Mouse (Mus musculus) embryonic facial prominence, embryonic 11.5 days (tissue): Measurements from ENCODE around the gene Vmn1r53. TPM values are rescaled to one million over a fixed set of nuclear protein-coding genes. Genes with fewer than 3 reads are reported as not detected.
"Not testable (repeated sequence)": the region's sequence is repeated elsewhere in the genome, so short reads cannot be mapped to it uniquely, and the experiment has no call there.

ENCODE experiments used
- ATAC-seq: fragments of 200-750 bp; cut with Nextera tagmentation; replicated peaks from 2 replicates; pipeline ENCODE4 v1.8.0; 2017; ENCODE audit warnings: low read depth; ENCODE audit not compliant: insufficient number of reproducible peaks, low FRiP score, low TSS enrichment
- DNase-seq: peaks from one replicate; pipeline ENCODE4 v3.0.0-alpha.2; 2015; ENCODE audit warnings: low spot score
- H3K27ac ChIP-seq: fragments of 300-500 bp; sonication (generic); replicated peaks from 2 replicates; pipeline ENCODE4 v1.5.1; 2014; ENCODE audit warnings: mild to moderate bottlenecking, low read depth, low read length, control low read depth
- H3K27me3 ChIP-seq: fragments of 300-500 bp; sonication (generic); 2 replicates; pipeline ENCODE4 v1.6.1; 2014; ENCODE audit warnings: mild to moderate bottlenecking, low read length, moderate library complexity, mixed read lengths; ENCODE audit not compliant: control insufficient read depth, insufficient read depth
- H3K36me3 ChIP-seq: fragments of 300-500 bp; sonication (generic); replicated peaks from 2 replicates; pipeline ENCODE4 v1.6.1; 2014; ENCODE audit warnings: low read depth, mild to moderate bottlenecking, low read length, moderate library complexity, mixed read lengths; ENCODE audit not compliant: control insufficient read depth, insufficient read depth
- H3K4me1 ChIP-seq: fragments of 300-500 bp; sonication (generic); 2 replicates; pipeline ENCODE4 v1.6.1; 2014; ENCODE audit warnings: low read length, mixed read lengths; ENCODE audit not compliant: control insufficient read depth, insufficient read depth
- H3K4me2 ChIP-seq: fragments of 300-500 bp; sonication (generic); 2 replicates; pipeline ENCODE4 v1.6.1; 2014; ENCODE audit warnings: low read depth, mild to moderate bottlenecking, control low read depth, low read length, moderate library complexity
- H3K4me3 ChIP-seq: fragments of 300-500 bp; sonication (generic); 2 replicates; pipeline ENCODE4 v1.5.1; 2014; ENCODE audit warnings: low read depth, low read length, control low read depth
- H3K9ac ChIP-seq: fragments of 300-500 bp; sonication (generic); replicated peaks from 2 replicates; pipeline ENCODE4 v1.6.1; 2014; ENCODE audit warnings: mild to moderate bottlenecking, control low read depth, low read length
- H3K9me3 ChIP-seq: fragments of 300-500 bp; sonication (generic); replicated peaks from 2 replicates; pipeline ENCODE4 v1.6.1; 2016; ENCODE audit warnings: mild to moderate bottlenecking, low read length, inconsistent platforms, mixed read lengths; ENCODE audit not compliant: control insufficient read depth
- WGBS: fragments of 180-500 bp; shearing (Covaris S2); extraction: QIAGEN DNeasy Blood & Tissue Kit; methylation state at CpG from one replicate; pipeline ENCODE4 v1.1.7; 2014; 5-methylcytosine and 5-hydroxymethylcytosine counted together
- polyA plus RNA-seq: library from polyadenylated mRNA; unstranded; fragments of >200 nt; fragmentation: Nextera tagmentation; extraction: Ambion mirVana; gene quantifications from 2 replicates; pipeline ENCODE4 v1.2.1, GENCODE M21; 2014

Gene Vmn1r53
- polyA plus RNA-seq = not detected in 2 replicates

DNA sequence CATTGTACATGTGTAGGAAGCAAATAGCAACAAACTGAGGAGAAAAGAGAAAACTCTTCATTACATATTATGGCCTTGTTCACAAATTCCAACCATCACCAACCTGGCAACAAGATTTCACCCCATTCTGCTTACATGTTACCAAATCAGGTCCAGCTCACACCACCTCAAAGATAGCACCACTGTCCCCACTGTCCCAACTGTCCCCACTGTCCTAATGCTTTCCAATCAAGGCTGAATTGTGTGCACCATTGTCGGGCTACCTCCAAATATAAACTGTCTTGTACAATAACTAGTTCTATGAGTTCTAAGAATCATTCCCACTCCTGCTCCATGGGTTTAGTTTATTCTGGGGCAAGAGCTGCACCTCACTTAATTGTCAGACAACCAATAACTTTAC lies at the start of gene Vmn1r53:
Gene Vmn1r53 (minus strand): TSS at position 101 of the 400 bp plus-strand sequence.
- no peaks in the 10 kb centered on the region for H3K4me1 ChIP-seq
- H3K4me2 ChIP-seq = no peak within 1 kb of the TSS
- ATAC-seq (no peak), DNase-seq (no peak)
- no peak within 1 kb of the TSS for H3K4me3 ChIP-seq
- no peaks in the 10 kb centered on the region for H3K36me3 ChIP-seq
- no peak within 1 kb of the TSS for H3K27ac ChIP-seq
- no peak within 1 kb of the TSS for H3K9ac ChIP-seq
- H3K9me3 ChIP-seq = no peaks in the 10 kb centered on the region
- WGBS = 86% methylated on average over 1 of the region's 1 CpGs
- H3K27me3 ChIP-seq = no peaks in the 10 kb centered on the region

DNA sequence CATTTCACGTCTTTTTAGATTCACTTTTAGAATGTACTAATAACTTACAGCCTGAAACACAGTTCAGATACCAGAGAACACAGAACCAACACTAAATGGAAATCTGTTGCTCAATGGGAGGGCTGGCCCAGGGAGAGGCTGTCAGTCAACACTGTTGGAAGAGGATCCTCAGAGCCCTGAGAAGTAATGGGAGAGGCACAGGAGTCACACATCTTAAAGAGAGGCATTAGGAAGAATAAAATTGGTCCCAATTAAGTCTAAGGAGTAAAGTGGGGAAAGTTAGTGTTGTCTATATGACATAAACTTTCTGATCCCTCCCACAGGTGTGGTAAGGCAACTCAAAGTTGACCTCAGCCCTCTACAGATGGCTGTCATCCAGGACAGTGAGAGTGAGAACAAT lies 21.8 kb upstream of the Vmn1r53 start, which contains the start of gene Vmn1r54:
Gene Vmn1r54 (plus strand): TSS at position 301 of the 400 bp plus-strand sequence.
- Histone ChIP-seq H3K27ac (no peak within 1 kb of the TSS), H3K36me3 (no peaks in the 10 kb centered on the region), H3K4me3 (no peak within 1 kb of the TSS), H3K9ac (no peak within 1 kb of the TSS), H3K4me1 (no peaks in the 10 kb centered on the region), H3K27me3 (no peaks in the 10 kb centered on the region), H3K9me3 (no peaks in the 10 kb centered on the region), H3K4me2 (no peak within 1 kb of the TSS)
- WGBS = 79% methylated on average over 1 of the region's 1 CpGs
- no peak for ATAC-seq
- no peak for DNase-seq

DNA sequence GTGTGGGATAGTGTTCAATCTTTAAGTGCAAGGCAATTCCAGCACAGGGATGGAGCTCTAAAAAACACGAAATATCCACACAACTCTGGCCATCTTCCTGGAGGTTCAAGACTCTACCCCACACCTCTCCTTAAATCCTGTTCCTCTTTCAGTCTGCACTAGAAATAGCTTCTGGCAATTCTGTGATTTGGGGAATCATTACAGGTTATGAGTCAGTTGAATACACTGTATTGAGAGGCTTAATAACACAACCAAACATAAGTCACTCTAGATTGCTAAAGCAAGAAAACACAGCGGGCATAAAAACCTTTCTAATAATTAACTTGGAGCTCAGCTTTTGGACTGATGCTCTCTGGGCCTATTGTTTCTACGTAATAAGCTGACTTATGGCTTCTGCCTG lies 19.8 kb upstream of the Vmn1r53 start:
- no peaks in the 10 kb centered on the region for H3K4me1 ChIP-seq
- H3K27me3 ChIP-seq = no peaks in the 10 kb centered on the region
- no peaks in the 10 kb centered on the region for H3K9me3 ChIP-seq
- no peak overlapping the region for H3K4me3 ChIP-seq
- no peak overlapping the region for H3K27ac ChIP-seq
- H3K36me3 ChIP-seq = no peaks in the 10 kb centered on the region
- no peak for DNase-seq
- ATAC-seq = no peak
- no peak overlapping the region for H3K4me2 ChIP-seq
- H3K9ac ChIP-seq = no peak overlapping the region
- WGBS = 83% methylated on average over 3 of the region's 3 CpGs

DNA sequence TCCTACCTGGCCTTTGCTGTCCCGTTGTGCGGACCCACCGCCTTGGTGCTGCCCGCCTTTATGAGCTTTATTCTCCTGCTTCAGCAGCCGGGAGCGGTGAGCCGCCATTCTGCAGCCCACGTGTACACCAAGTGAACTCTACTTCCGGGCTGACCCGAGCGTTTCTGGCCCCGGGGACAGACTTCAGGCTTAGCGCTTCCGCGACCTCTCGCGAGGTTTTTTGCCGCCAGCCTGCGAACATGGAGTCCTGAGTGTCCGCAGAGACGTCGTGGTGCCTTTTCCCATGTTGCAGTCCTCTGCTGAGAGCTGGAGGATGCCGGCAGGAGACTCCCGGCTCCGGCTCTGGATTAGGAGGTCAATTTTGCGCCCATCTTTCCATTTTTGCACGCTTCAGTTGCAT lies 8.4 kb upstream of the Vmn1r53 start:
- WGBS = 62% methylated on average over 27 of the region's 27 CpGs
- no peaks in the 10 kb centered on the region for H3K4me1 ChIP-seq
- no peaks in the 10 kb centered on the region for H3K27me3 ChIP-seq
- H3K4me3 ChIP-seq = no peak overlapping the region
- no peak overlapping the region for H3K9ac ChIP-seq
- no peaks in the 10 kb centered on the region for H3K36me3 ChIP-seq
- DNase-seq (no peak), ATAC-seq (no peak)
- no peak overlapping the region for H3K4me2 ChIP-seq
- no peaks in the 10 kb centered on the region; the same call in 1 of the 2 replicates for H3K9me3 ChIP-seq
- no peak overlapping the region for H3K27ac ChIP-seq

DNA sequence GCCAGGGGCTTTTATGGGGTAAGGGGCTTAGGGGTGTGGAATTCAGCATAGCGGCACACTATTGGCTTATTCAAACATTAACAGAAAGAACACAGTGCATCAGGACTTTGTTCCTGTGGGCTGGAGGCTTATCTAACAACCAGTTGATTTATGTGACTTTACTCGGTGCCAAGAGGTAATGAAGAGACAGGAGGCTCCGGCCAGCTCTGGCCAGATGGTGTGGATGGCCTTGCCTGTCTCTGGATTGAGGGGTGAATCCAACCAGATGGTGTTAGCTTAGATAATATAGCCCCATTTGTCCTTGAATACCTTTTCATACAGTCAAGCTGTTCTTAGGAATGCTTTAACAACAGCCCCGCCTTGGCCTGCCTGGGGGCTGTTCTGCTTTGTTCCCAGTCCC lies 7.9 kb upstream of the Vmn1r53 start:
- not testable (repeated sequence) for H3K9me3 ChIP-seq, H3K36me3 ChIP-seq, H3K4me2 ChIP-seq, H3K4me1 ChIP-seq, ATAC-seq, H3K27me3 ChIP-seq, H3K27ac ChIP-seq, H3K4me3 ChIP-seq, H3K9ac ChIP-seq, DNase-seq
- WGBS = 88% methylated on average over 4 of the region's 4 CpGs

DNA sequence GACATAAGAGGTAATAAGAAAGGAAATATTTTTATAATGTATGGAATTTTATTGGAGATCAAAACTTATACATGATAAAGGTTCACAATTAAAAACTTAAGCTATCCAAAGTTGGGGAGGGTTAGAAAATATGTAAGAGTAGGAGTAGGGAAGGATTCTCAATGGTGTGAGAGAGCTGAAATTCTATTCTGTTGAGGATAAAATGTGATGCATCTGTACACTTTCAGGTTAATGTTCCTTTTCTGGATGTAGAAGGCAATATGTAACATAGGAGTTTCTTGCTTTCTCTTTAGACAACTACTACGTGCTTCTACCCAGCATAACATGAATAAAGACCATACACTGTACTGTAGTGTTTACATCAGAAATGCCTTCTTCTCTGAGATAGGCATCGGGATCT lies 21.7 kb downstream of the Vmn1r53 start, which contains the start of gene V1ra8:
Gene V1ra8 (plus strand): TSS at position 301 of the 400 bp plus-strand sequence.
- H3K4me3 ChIP-seq, H3K9ac ChIP-seq, H3K4me1 ChIP-seq, H3K36me3 ChIP-seq, H3K9me3 ChIP-seq, ATAC-seq, DNase-seq, H3K4me2 ChIP-seq, H3K27ac ChIP-seq, H3K27me3 ChIP-seq: not testable (repeated sequence)
- 77% methylated on average over 1 of the region's 2 CpGs for WGBS

DNA sequence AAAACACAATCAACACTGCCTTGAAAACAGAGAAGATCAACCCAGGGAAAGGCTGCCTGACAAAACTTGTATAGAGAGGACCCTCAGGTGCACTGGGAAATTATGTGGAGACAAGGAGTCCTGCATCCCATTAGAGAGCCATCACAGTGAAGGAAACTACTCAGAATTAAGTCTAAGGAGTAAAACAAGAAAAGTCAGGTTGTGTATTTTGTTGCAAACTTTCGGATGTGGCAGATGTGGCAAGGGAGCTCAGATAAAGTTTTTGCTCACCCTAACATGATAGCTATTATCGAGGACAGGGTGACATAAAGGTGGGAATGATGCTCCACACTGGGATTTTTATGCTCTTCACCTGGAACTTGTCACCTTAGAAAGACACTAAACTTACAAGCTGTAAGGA lies 49.7 kb downstream of the Vmn1r53 start, which contains the start of gene Vmn1r52:
Gene Vmn1r52 (plus strand): TSS at position 301 of the 400 bp plus-strand sequence.
- ATAC-seq (no peak), DNase-seq (no peak)
- WGBS = 83% methylated on average over 2 of the region's 2 CpGs
- Histone ChIP-seq H3K4me2 (no peak within 1 kb of the TSS), H3K27me3 (no peaks in the 10 kb centered on the region), H3K9ac (no peak within 1 kb of the TSS), H3K36me3 (no peaks in the 10 kb centered on the region), H3K4me1 (no peaks in the 10 kb centered on the region), H3K27ac (no peak within 1 kb of the TSS), H3K9me3 (no peaks in the 10 kb centered on the region), H3K4me3 (no peak within 1 kb of the TSS)
